Mouse (Mus musculus) ES-Bruce4 (cell line): ENCODE measurements around the gene Fgf23. TPM values are rescaled to one million over a fixed set of nuclear protein-coding genes. Genes with fewer than 3 reads are reported as not detected.

Source experiments
- H3K27ac ChIP-seq: 2 replicates; pipeline ENCODE4 v1.5.1; 2012; ENCODE audit warnings: low read length, inconsistent platforms; ENCODE audit not compliant: insufficient read depth
- H3K27me3 ChIP-seq: 2 replicates; pipeline ENCODE4 v1.6.1; 2012; ENCODE audit warnings: mild to moderate bottlenecking, low read length, inconsistent platforms; ENCODE audit not compliant: control insufficient read depth, poor library complexity, insufficient read depth, severe bottlenecking
- H3K36me3 ChIP-seq: 2 replicates; pipeline ENCODE4 v1.6.1; 2012; ENCODE audit warnings: inconsistent platforms, mild to moderate bottlenecking, low read length, moderate library complexity; ENCODE audit not compliant: control insufficient read depth, poor library complexity, insufficient read depth, severe bottlenecking
- H3K4me1 ChIP-seq: one replicate; pipeline ENCODE4 v1.8.1; 2011; ENCODE audit warnings: low read length; ENCODE audit not compliant: control insufficient read depth, insufficient read depth
- H3K4me3 ChIP-seq: 2 replicates; pipeline ENCODE4 v1.5.1; 2011; ENCODE audit warnings: low read depth, mild to moderate bottlenecking, low read length
- H3K9ac ChIP-seq: 2 replicates; pipeline ENCODE4 v1.6.1; 2012; ENCODE audit warnings: low read depth, mild to moderate bottlenecking, inconsistent platforms; ENCODE audit not compliant: poor library complexity, severe bottlenecking
- H3K9me3 ChIP-seq: replicated peaks from 2 replicates; pipeline ENCODE4 v1.6.1; 2012; ENCODE audit warnings: mild to moderate bottlenecking, low read length, inconsistent platforms; ENCODE audit not compliant: control insufficient read depth, poor library complexity, insufficient read depth, severe bottlenecking
- CTCF ChIP-seq: IDR thresholded peaks from one replicate; pipeline ENCODE4 v1.8.1; 2011; ENCODE audit warnings: low read depth, low read length
- EP300 ChIP-seq: IDR thresholded peaks from 2 replicates; pipeline ENCODE4 v1.6.1; 2011; ENCODE audit warnings: low read depth, low read length; ENCODE audit not compliant: insufficient read depth
- POLR2A ChIP-seq: IDR thresholded peaks from one replicate; pipeline ENCODE4 v1.8.1; 2011; ENCODE audit warnings: low read length; ENCODE audit not compliant: insufficient read depth
- polyA plus RNA-seq: library from polyadenylated mRNA; stranded (reverse); fragments of >200 nt; gene quantifications from 2 replicates; pipeline ENCODE4 v1.2.4, GENCODE M21; 2011; ENCODE audit warnings: low read depth; ENCODE audit not compliant: missing spikeins, insufficient read depth, insufficient read length

The Fgf23 gene
- polyA plus RNA-seq, 1 experiment = 0.33 TPM

DNA sequence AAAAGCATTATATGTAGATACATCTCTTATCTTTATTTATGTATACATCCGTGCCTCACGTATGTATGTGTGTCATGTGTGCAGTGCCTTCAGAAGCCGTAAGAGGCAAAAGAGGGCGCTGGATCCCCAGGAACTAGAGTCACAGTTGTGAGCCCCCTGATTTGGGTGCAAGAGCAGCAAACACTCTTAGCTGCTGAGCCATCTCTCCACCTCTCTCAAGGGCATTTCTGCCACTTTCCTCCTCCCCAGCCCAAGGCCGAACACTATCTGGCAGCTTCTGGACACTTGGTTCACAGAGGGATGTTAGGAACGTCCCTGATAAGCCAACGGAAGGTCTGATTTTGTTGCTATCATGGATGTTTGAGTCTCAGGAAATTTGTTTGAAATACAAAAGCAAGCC lies 50.8 kb downstream of the Fgf23 start:
- H3K9me3 ChIP-seq = no peaks in the 10 kb centered on the region
- no peaks in the 10 kb centered on the region for H3K27me3 ChIP-seq
- no peaks in the 10 kb centered on the region for H3K4me1 ChIP-seq
- H3K9ac ChIP-seq = no peak overlapping the region
- no peak for TF ChIP-seq POLR2A
- no peak for TF ChIP-seq CTCF
- TF ChIP-seq EP300 = no peak
- no peak overlapping the region for H3K4me3 ChIP-seq
- no peak overlapping the region for H3K27ac ChIP-seq
- no peaks in the 10 kb centered on the region for H3K36me3 ChIP-seq

DNA sequence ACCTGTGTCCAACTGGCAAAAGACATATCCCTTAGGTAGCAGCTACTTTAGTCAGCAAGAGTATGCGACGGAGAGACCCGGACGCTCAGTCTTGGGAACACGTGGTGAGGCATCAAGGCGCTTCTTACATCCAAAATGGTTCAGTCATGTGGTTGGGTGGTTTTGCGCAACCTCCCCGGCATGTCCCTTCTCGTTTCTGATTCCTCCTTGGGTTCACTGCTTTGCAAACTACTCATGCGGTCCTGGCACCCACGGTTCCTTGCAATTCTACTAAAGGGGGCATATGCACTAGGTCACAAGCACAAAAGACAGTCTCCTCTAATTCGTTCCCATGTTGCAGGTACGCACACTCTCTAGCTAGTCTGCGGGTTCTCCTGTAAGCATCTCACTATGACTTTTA lies 57.0 kb downstream of the Fgf23 start:
- no peak overlapping the region for H3K27ac ChIP-seq
- no peaks in the 10 kb centered on the region for H3K9me3 ChIP-seq
- no peaks in the 10 kb centered on the region for H3K27me3 ChIP-seq
- no peak overlapping the region for H3K4me3 ChIP-seq
- no peak overlapping the region for H3K9ac ChIP-seq
- H3K4me1 ChIP-seq = peaks cover 1% of the 10 kb centered on the region
- TF ChIP-seq CTCF (no peak), POLR2A (no peak), EP300 (no peak)
- no peaks in the 10 kb centered on the region for H3K36me3 ChIP-seq

DNA sequence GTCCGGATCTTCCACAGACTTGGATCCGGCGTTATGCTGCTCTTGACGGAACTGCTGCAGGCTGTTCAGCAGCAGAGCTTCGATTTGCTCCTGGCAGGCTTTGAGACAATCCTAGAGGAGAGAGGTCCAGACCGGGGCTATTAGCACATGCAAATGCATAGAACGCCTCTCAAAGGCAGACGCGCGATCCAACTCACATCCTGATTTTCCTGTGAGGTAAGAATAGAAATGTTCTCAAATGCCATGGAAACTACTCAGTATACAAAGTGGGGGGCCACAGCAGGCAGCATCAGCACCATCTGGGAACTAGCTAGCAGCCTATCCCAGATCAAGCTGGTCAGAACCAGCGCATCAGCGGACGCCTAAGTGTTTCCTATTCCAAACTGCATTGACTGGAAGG lies 57.7 kb downstream of the Fgf23 start:
- peaks cover 1% of the 10 kb centered on the region for H3K4me1 ChIP-seq
- no peaks in the 10 kb centered on the region for H3K9me3 ChIP-seq
- H3K27ac ChIP-seq = no peak overlapping the region
- no peak overlapping the region for H3K4me3 ChIP-seq
- no peaks in the 10 kb centered on the region for H3K27me3 ChIP-seq
- H3K36me3 ChIP-seq = no peaks in the 10 kb centered on the region
- peak; percentile 54 for TF ChIP-seq EP300
- TF ChIP-seq POLR2A = no peak
- H3K9ac ChIP-seq = no peak overlapping the region

Other genes starting within 250 kb of the Fgf23 start
- gene Ndufa9, start 223.8 kb upstream of the Fgf23 start, polyA plus RNA-seq = 60.9 and 65.5 TPM in 2 replicates
- gene Akap3, start 219.8 kb upstream of the Fgf23 start, polyA plus RNA-seq = not detected in 2 replicates
- not detected in 2 replicates for gene Dyrk4, start 151.1 kb upstream of the Fgf23 start, polyA plus RNA-seq
- gene Rad51ap1, start 133.3 kb upstream of the Fgf23 start, polyA plus RNA-seq = 47.6 and 53.8 TPM in 2 replicates
- gene D6Wsu163e, start 132.9 kb upstream of the Fgf23 start, polyA plus RNA-seq = 15.8 and 21.0 TPM in 2 replicates
- gene Fgf6, start 57.3 kb upstream of the Fgf23 start, polyA plus RNA-seq = not detected in 2 replicates
- 32.4 and 37.6 TPM in 2 replicates for gene Tigar, start 36.7 kb downstream of the Fgf23 start, polyA plus RNA-seq
- gene Ccnd2, start 79.3 kb downstream of the Fgf23 start, polyA plus RNA-seq = 12.4 and 18.2 TPM in 2 replicates